Mouse (Mus musculus): ENCODE results near the gene A330070K13Rik. TPM values are rescaled to one million over a fixed set of nuclear protein-coding genes. Genes with fewer than 3 reads are reported as not detected.

The A330070K13Rik gene
- polyA plus RNA-seq, 1 experiment from 2014 or later, result not detected

GRCm38 (mm10) chr5:130363111-130363510, 21.3 kb downstream of the A330070K13Rik start:
- WGBS, result 65% methylated on average over 4 of the region's 4 CpGs
- Histone ChIP-seq H3K4me3 (no peak overlapping the region), H3K9me3 (replicated peaks) (no peaks in the 10 kb centered on the region), H3K4me1 (no peaks in the 10 kb centered on the region), H3K27me3 (ENCODE audit: low read depth, poor library complexity, severe bottlenecking) (no peaks in the 10 kb centered on the region), H3K36me3 (no peaks in the 10 kb centered on the region), H3K27ac (no peak overlapping the region)
- DNase-seq (ENCODE audit: low spot score), result no peak

GRCm38 (mm10) chr5:130355223-130355622, 29.2 kb downstream of the A330070K13Rik start:
- DNase-seq (ENCODE audit: low spot score), result no peak
- 63% methylated on average over 7 of the region's 7 CpGs for WGBS
- Histone ChIP-seq H3K27me3 (ENCODE audit: low read depth, poor library complexity, severe bottlenecking) (no peaks in the 10 kb centered on the region), H3K9me3 (replicated peaks) (no peaks in the 10 kb centered on the region), H3K4me3 (no peak overlapping the region), H3K36me3 (no peaks in the 10 kb centered on the region), H3K27ac (no peak overlapping the region), H3K4me1 (no peaks in the 10 kb centered on the region)

GRCm38 (mm10) chr5:130345871-130346270, 38.6 kb downstream of the A330070K13Rik start:
- H3K4me1 ChIP-seq, result no peaks in the 10 kb centered on the region
- H3K27me3 ChIP-seq (ENCODE audit: low read depth, poor library complexity, severe bottlenecking), result no peaks in the 10 kb centered on the region
- no peak for DNase-seq (ENCODE audit: low spot score)
- no peaks in the 10 kb centered on the region for H3K9me3 ChIP-seq (replicated peaks)
- H3K4me3 ChIP-seq, result no peak overlapping the region
- H3K36me3 ChIP-seq, result peaks cover 32% of the 10 kb centered on the region
- 88% methylated on average over 2 of the region's 2 CpGs for WGBS
- no peak overlapping the region for H3K27ac ChIP-seq

GRCm38 (mm10) chr5:130344999-130345398, 39.4 kb downstream of the A330070K13Rik start:
- Histone ChIP-seq H3K27me3 (ENCODE audit: low read depth, poor library complexity, severe bottlenecking) (no peaks in the 10 kb centered on the region), H3K4me3 (no peak overlapping the region), H3K36me3 (peaks cover 40% of the 10 kb centered on the region), H3K4me1 (no peaks in the 10 kb centered on the region), H3K27ac (no peak overlapping the region), H3K9me3 (replicated peaks) (no peaks in the 10 kb centered on the region)
- no peak for DNase-seq (ENCODE audit: low spot score)
- WGBS, result 97% methylated on average over 7 of the region's 7 CpGs

GRCm38 (mm10) chr5:130340656-130341055, 43.8 kb downstream of the A330070K13Rik start:
- Histone ChIP-seq H3K9me3 (replicated peaks) (no peaks in the 10 kb centered on the region), H3K4me3 (no peak overlapping the region), H3K27ac (no peak overlapping the region), H3K36me3 (peaks cover 69% of the 10 kb centered on the region), H3K4me1 (no peaks in the 10 kb centered on the region), H3K27me3 (ENCODE audit: low read depth, poor library complexity, severe bottlenecking) (no peaks in the 10 kb centered on the region)
- WGBS, result 96% methylated on average over 15 of the region's 15 CpGs
- no peak for DNase-seq (ENCODE audit: low spot score)

- Histone ChIP-seq H3K4me3 (no peak overlapping the region), H3K36me3 (peaks cover 48% of the 10 kb centered on the region), H3K9me3 (replicated peaks) (no peaks in the 10 kb centered on the region), H3K4me1 (no peaks in the 10 kb centered on the region), H3K27ac (no peak overlapping the region), H3K27me3 (ENCODE audit: low read depth, poor library complexity, severe bottlenecking) (no peaks in the 10 kb centered on the region)
- no peak for DNase-seq (ENCODE audit: low spot score)
- 97% methylated on average over 4 of the region's 4 CpGs for WGBS
Observed at GRCm38 (mm10) chr5:130335462-130335861, 49.0 kb downstream of the A330070K13Rik start.

- no peaks in the 10 kb centered on the region for H3K4me1 ChIP-seq
- no peaks in the 10 kb centered on the region for H3K9me3 ChIP-seq (replicated peaks)
- 94% methylated on average over 11 of the region's 11 CpGs for WGBS
- peaks cover 48% of the 10 kb centered on the region for H3K36me3 ChIP-seq
- no peak overlapping the region for H3K27ac ChIP-seq
- H3K4me3 ChIP-seq, result no peak overlapping the region
- no peak for DNase-seq (ENCODE audit: low spot score)
- H3K27me3 ChIP-seq (ENCODE audit: low read depth, poor library complexity, severe bottlenecking), result no peaks in the 10 kb centered on the region
Observed at GRCm38 (mm10) chr5:130333971-130334370, 50.5 kb downstream of the A330070K13Rik start.

- Histone ChIP-seq H3K4me3 (no peak overlapping the region), H3K27me3 (ENCODE audit: low read depth, poor library complexity, severe bottlenecking) (no peaks in the 10 kb centered on the region), H3K4me1 (no peaks in the 10 kb centered on the region), H3K36me3 (peaks cover 52% of the 10 kb centered on the region), H3K27ac (no peak overlapping the region), H3K9me3 (replicated peaks) (no peaks in the 10 kb centered on the region)
- 98% methylated on average over 7 of the region's 7 CpGs for WGBS
- DNase-seq (ENCODE audit: low spot score), result no peak
Observed at GRCm38 (mm10) chr5:130333566-130333965, 50.9 kb downstream of the A330070K13Rik start.

- DNase-seq (ENCODE audit: low spot score), result no peak
- WGBS, result 84% methylated on average over 4 of the region's 4 CpGs
- no peaks in the 10 kb centered on the region for H3K9me3 ChIP-seq (replicated peaks)
- H3K36me3 ChIP-seq, result peaks cover 41% of the 10 kb centered on the region
- no peak overlapping the region for H3K27ac ChIP-seq
- no peak overlapping the region for H3K4me3 ChIP-seq
- peaks cover 4% of the 10 kb centered on the region for H3K4me1 ChIP-seq
- no peaks in the 10 kb centered on the region for H3K27me3 ChIP-seq (ENCODE audit: low read depth, poor library complexity, severe bottlenecking)
Observed at GRCm38 (mm10) chr5:130331206-130331605, 53.2 kb downstream of the A330070K13Rik start.

- Histone ChIP-seq H3K27ac (no peak overlapping the region), H3K4me3 (no peak overlapping the region), H3K9me3 (replicated peaks) (no peaks in the 10 kb centered on the region), H3K36me3 (peaks cover 41% of the 10 kb centered on the region), H3K27me3 (ENCODE audit: low read depth, poor library complexity, severe bottlenecking) (no peaks in the 10 kb centered on the region), H3K4me1 (peaks cover 4% of the 10 kb centered on the region)
- 91% methylated on average over 4 of the region's 4 CpGs for WGBS
- no peak for DNase-seq (ENCODE audit: low spot score)
Observed at GRCm38 (mm10) chr5:130330801-130331200, 53.6 kb downstream of the A330070K13Rik start.

- peaks cover 41% of the 10 kb centered on the region for H3K36me3 ChIP-seq
- peaks cover 4% of the 10 kb centered on the region for H3K4me1 ChIP-seq
- no peak overlapping the region for H3K4me3 ChIP-seq
- H3K27ac ChIP-seq, result no peak overlapping the region
- WGBS, result 77% methylated on average over 2 of the region's 2 CpGs
- DNase-seq (ENCODE audit: low spot score), result no peak
- H3K9me3 ChIP-seq (replicated peaks), result no peaks in the 10 kb centered on the region
- no peaks in the 10 kb centered on the region for H3K27me3 ChIP-seq (ENCODE audit: low read depth, poor library complexity, severe bottlenecking)
Observed at GRCm38 (mm10) chr5:130329889-130330288, 54.5 kb downstream of the A330070K13Rik start.

Other genes starting within 250 kb of the A330070K13Rik start
- gene Kctd7, start 239.8 kb downstream of the A330070K13Rik start, polyA plus RNA-seq (2016; fragmentation: Nextera tagmentation; extraction: Ambion mirVana), result 3.4 and 4.7 TPM in 2 replicates
- 21.7 and 22.1 TPM in 2 replicates for gene Rabgef1, start 212.8 kb downstream of the A330070K13Rik start, polyA plus RNA-seq (2016; fragmentation: Nextera tagmentation; extraction: Ambion mirVana)
- gene Tmem248, start 167.6 kb downstream of the A330070K13Rik start, polyA plus RNA-seq (2016; fragmentation: Nextera tagmentation; extraction: Ambion mirVana), result 40.2 and 40.5 TPM in 2 replicates
- gene Sbds, start 129.1 kb downstream of the A330070K13Rik start, polyA plus RNA-seq (2016; fragmentation: Nextera tagmentation; extraction: Ambion mirVana), result 61.7 and 66.8 TPM in 2 replicates
- 31.4 and 34.3 TPM in 2 replicates for gene Tyw1, start 129.0 kb downstream of the A330070K13Rik start, polyA plus RNA-seq (2016; fragmentation: Nextera tagmentation; extraction: Ambion mirVana)
- 0.13 TPM in 1 of 2 replicates, not detected in the other for gene Caln1, start 15.2 kb downstream of the A330070K13Rik start, polyA plus RNA-seq (2016; fragmentation: Nextera tagmentation; extraction: Ambion mirVana)

Data from limb, embryonic 10.5 days (tissue).